Mouse (Mus musculus) CH12.LX (cell line): Measurements from ENCODE around the gene Gdf10. TPM values are rescaled to one million over a fixed set of nuclear protein-coding genes. Genes with fewer than 3 reads are reported as not detected.

ENCODE experiments used
- DNase-seq: peaks from one replicate; pipeline ENCODE4 v3.0.0-alpha.2; 2013; ENCODE audit errors: extremely low read depth
- H3K27ac ChIP-seq: 2 replicates; pipeline ENCODE4 v1.5.1; 2012; ENCODE audit warnings: low read depth, mild to moderate bottlenecking, control low read depth, moderate library complexity; ENCODE audit not compliant: insufficient read depth
- H3K27me3 ChIP-seq: replicated peaks from 2 replicates; pipeline ENCODE3; 2012; ENCODE audit warnings: inconsistent platforms
- H3K36me3 ChIP-seq, 2 experiments: replicated peaks in 1 of 2; 2 replicates each; pipeline versions ENCODE3 to v1.6.1; 2012; ENCODE audit warnings: inconsistent platforms in 1 of 2, low read length in 1 of 2, mild to moderate bottlenecking in 1 of 2, mixed read lengths in 1 of 2, moderate library complexity in 1 of 2; ENCODE audit not compliant: control insufficient read depth in 1 of 2, insufficient read depth in 1 of 2
- H3K4me1 ChIP-seq, 2 experiments: 2 replicates each; pipeline ENCODE4 v1.6.1; 2012; ENCODE audit warnings: inconsistent platforms in 1 of 2, moderate library complexity in 1 of 2; ENCODE audit not compliant: insufficient read depth in 2 of 2, control insufficient read depth in 1 of 2
- H3K4me2 ChIP-seq: 2 replicates; pipeline ENCODE4 v1.6.1; 2012; ENCODE audit warnings: low read depth, mild to moderate bottlenecking, control low read depth; ENCODE audit not compliant: poor library complexity, insufficient read depth, severe bottlenecking
- H3K4me3 ChIP-seq, 3 experiments: fragments of 150-350 bp in 1 of 3; sonication (generic) in 1 of 3; replicated peaks in 1 of 3; 2 replicates each; pipeline versions ENCODE3 to v1.5.1; 2011 to 2012; ENCODE audit warnings: low read depth in 2 of 3, low read length in 2 of 3, mild to moderate bottlenecking in 2 of 3, moderate library complexity in 2 of 3, control low read depth in 1 of 3, improper control_type of control experiment in 1 of 3, inconsistent platforms in 1 of 3, mixed read lengths in 1 of 3; ENCODE audit not compliant: poor library complexity in 1 of 3
- H3K79me2 ChIP-seq: replicated peaks from 2 replicates; pipeline ENCODE4 v1.6.1; 2012; ENCODE audit warnings: mild to moderate bottlenecking, moderate library complexity; ENCODE audit not compliant: control insufficient read depth, poor library complexity, insufficient read depth, severe bottlenecking; ENCODE audit errors: extremely low read depth
- H3K9ac ChIP-seq: 2 replicates; pipeline ENCODE4 v1.6.1; 2012; ENCODE audit warnings: low read depth, mild to moderate bottlenecking, control low read depth, moderate library complexity; ENCODE audit not compliant: insufficient read depth
- H3K9me3 ChIP-seq: replicated peaks from 2 replicates; pipeline ENCODE3; 2012; ENCODE audit warnings: low read length, inconsistent platforms, mixed read lengths
- BHLHE40 ChIP-seq: IDR thresholded peaks from 2 replicates; pipeline ENCODE4 v1.6.1; 2011; ENCODE audit warnings: mild to moderate bottlenecking, low read depth, low read length, improper control_type of control experiment
- CHD2 ChIP-seq: IDR thresholded peaks from 2 replicates; pipeline ENCODE4 v1.6.1; 2011; ENCODE audit warnings: low read length, improper control_type of control experiment
- CTCF ChIP-seq, 2 experiments: IDR thresholded peaks in 1 of 2; conservative IDR thresholded peaks in 1 of 2; 2 replicates each; pipeline ENCODE4 v1.5.1; 2011 to 2012; ENCODE audit warnings: low read depth in 2 of 2, low read length in 2 of 2, improper control_type of control experiment in 1 of 2, inconsistent platforms in 1 of 2, mild to moderate bottlenecking in 1 of 2, moderate library complexity in 1 of 2
- E2F4 ChIP-seq: IDR thresholded peaks from 2 replicates; pipeline ENCODE4 v1.6.1; 2011; ENCODE audit warnings: low read depth, low read length, improper control_type of control experiment; ENCODE audit not compliant: insufficient replicate concordance
- ELF1 ChIP-seq: IDR thresholded peaks from 2 replicates; pipeline ENCODE4 v1.6.1; 2014; ENCODE audit warnings: low read depth, mild to moderate bottlenecking, inconsistent platforms, low read length, improper control_type of control experiment
- EP300 ChIP-seq: IDR thresholded peaks from 2 replicates; pipeline ENCODE4 v1.6.1; 2011; ENCODE audit warnings: low read length, improper control_type of control experiment
- ETS1 ChIP-seq: conservative IDR thresholded peaks from 2 replicates; pipeline ENCODE4 v1.6.1; 2012; ENCODE audit warnings: low read depth, mild to moderate bottlenecking, inconsistent platforms, low read length, improper control_type of control experiment, moderate library complexity
- JUN ChIP-seq: IDR thresholded peaks from 2 replicates; pipeline ENCODE4 v1.6.1; 2011; ENCODE audit warnings: low read depth, mild to moderate bottlenecking, low read length, improper control_type of control experiment, moderate library complexity; ENCODE audit not compliant: insufficient read depth
- MAFK ChIP-seq: IDR thresholded peaks from 2 replicates; pipeline ENCODE4 v1.6.1; 2011; ENCODE audit warnings: low read length, improper control_type of control experiment; ENCODE audit not compliant: insufficient replicate concordance
- MAZ ChIP-seq: IDR thresholded peaks from 2 replicates; pipeline ENCODE4 v1.6.1; 2012; ENCODE audit warnings: low read depth, mild to moderate bottlenecking, inconsistent platforms, low read length, improper control_type of control experiment, moderate library complexity
- NELFE ChIP-seq: IDR thresholded peaks from 2 replicates; pipeline ENCODE4 v1.6.1; 2011; ENCODE audit warnings: low read depth, low read length, improper control_type of control experiment
- POLR2AphosphoS2 ChIP-seq: IDR thresholded peaks from 2 replicates; pipeline ENCODE4 v1.6.1; 2011; ENCODE audit warnings: low read depth, low read length, improper control_type of control experiment
- RCOR1 ChIP-seq: conservative IDR thresholded peaks from 2 replicates; pipeline ENCODE4 v1.6.1; 2012; ENCODE audit warnings: low read depth, mild to moderate bottlenecking, inconsistent platforms, low read length, improper control_type of control experiment
- SIN3A ChIP-seq: IDR thresholded peaks from 2 replicates; pipeline ENCODE4 v1.6.1; 2012; ENCODE audit warnings: low read length, improper control_type of control experiment, inconsistent platforms
- SMC3 ChIP-seq: IDR thresholded peaks from 2 replicates; pipeline ENCODE4 v1.6.1; 2011; ENCODE audit warnings: low read depth, low read length, improper control_type of control experiment
- UBTF ChIP-seq: IDR thresholded peaks from 2 replicates; pipeline ENCODE4 v1.6.1; 2012; ENCODE audit warnings: low read depth, mild to moderate bottlenecking, inconsistent platforms, low read length, improper control_type of control experiment, moderate library complexity
- USF2 ChIP-seq: conservative IDR thresholded peaks from 2 replicates; pipeline ENCODE4 v1.6.1; 2011; ENCODE audit warnings: low read depth, low read length, improper control_type of control experiment
- ZC3H11A ChIP-seq: IDR thresholded peaks from 2 replicates; pipeline ENCODE4 v1.6.1; 2012; ENCODE audit warnings: low read depth, mild to moderate bottlenecking, inconsistent platforms, low read length, improper control_type of control experiment
- ZKSCAN1 ChIP-seq: IDR thresholded peaks from 2 replicates; pipeline ENCODE4 v1.6.1; 2012; ENCODE audit warnings: low read depth, inconsistent platforms, low read length, improper control_type of control experiment, borderline replicate concordance
- ZMIZ1 ChIP-seq: IDR thresholded peaks from 2 replicates; pipeline ENCODE4 v1.6.1; 2012; ENCODE audit warnings: low read depth, mild to moderate bottlenecking, inconsistent platforms, low read length, improper control_type of control experiment
- ZNF384 ChIP-seq: IDR thresholded peaks from 2 replicates; pipeline ENCODE4 v1.6.1; 2012; ENCODE audit warnings: low read depth, low read length, improper control_type of control experiment, inconsistent platforms
- dilution Hi-C: fragments of 300-500 bp; cut with MboI; formaldehyde crosslinking; loops from 2 replicates; pipeline ENCODE4 v1.14.3; 2020; ENCODE audit warnings: low sequenced_read_pairs; ENCODE audit not compliant: extremely low pct_unique_long_range_greater_than_20kb, extremely low pct_ligation_motif_present
- in situ Hi-C: fragments of 300-500 bp; cut with MboI; formaldehyde crosslinking; loops from 3 replicates; pipeline ENCODE4 v1.14.3; 2019; ENCODE audit warnings: low sequenced_read_pairs, low pct_ligation_motif_present, low pct_unique_long_range_greater_than_20kb, mixed read lengths
- polyA plus RNA-seq: library from polyadenylated mRNA; unstranded; fragments of >175 nt; gene quantifications from 2 replicates; pipeline ENCODE4 v1.2.1, GENCODE M21; 2012; ENCODE audit warnings: low read depth; ENCODE audit not compliant: insufficient read length
- total RNA-seq, 2 experiments: library from RNA; depleted of rRNA; stranded (reverse); fragments of 300-350 nt in 1 of 2; fragments of >200 nt in 1 of 2; gene quantifications; 2 replicates each; pipeline ENCODE4 v1.2.3; 2012 to 2014

Gdf10 gene
- total and polyA plus RNA-seq, 3 experiments: not detected

GRCm38 (mm10) chr14:33883046-33883445, 40.3 kb upstream of the Gdf10 start:
- in situ Hi-C loops: no loop called here
- Histone ChIP-seq H3K27ac (no peak overlapping the region), H3K36me3 (no peaks in the 10 kb centered on the region), H3K9ac (no peak overlapping the region), H3K79me2 (no peaks in the 10 kb centered on the region), H3K4me3 (no peak overlapping the region), H3K4me1 (no peaks in the 10 kb centered on the region)
- DNase-seq: no peak
- dilution Hi-C loops: no loop called here
- no peak for TF ChIP-seq SIN3A
- no peak for TF ChIP-seq EP300
- TF ChIP-seq ZNF384: no peak
- no peak for TF ChIP-seq POLR2AphosphoS2
- TF ChIP-seq, all 38 proteins: peak for 0
- Histone ChIP-seq H3K4me2 (no peak overlapping the region), H3K27me3 (no peaks in the 10 kb centered on the region), H3K9me3 (no peaks in the 10 kb centered on the region)

DNA sequence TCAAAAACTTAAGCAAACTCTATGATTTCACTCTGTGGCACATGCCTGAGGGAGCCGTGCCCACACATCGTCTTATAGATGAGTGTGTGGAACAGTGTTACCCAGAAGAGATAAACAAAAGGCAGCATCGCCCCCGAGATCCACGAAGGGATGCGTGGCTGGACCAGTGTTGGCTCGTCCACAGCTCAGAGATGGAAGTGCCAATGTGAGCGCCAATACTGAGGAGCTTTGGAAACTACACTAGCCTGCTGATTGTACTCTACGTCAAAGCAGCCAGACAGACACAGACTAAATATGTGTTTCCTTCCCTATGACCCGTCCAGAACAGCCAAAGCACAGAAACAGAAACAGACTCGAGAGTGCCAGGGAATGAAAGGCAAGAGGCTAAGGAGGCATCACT, 37.9 kb upstream of the Gdf10 start:
- Histone ChIP-seq H3K27me3 (no peaks in the 10 kb centered on the region), H3K4me1 (no peaks in the 10 kb centered on the region), H3K4me3 (no peak overlapping the region), H3K79me2 (no peaks in the 10 kb centered on the region), H3K27ac (no peak overlapping the region), H3K36me3 (no peaks in the 10 kb centered on the region), H3K4me2 (no peak overlapping the region), H3K9me3 (no peaks in the 10 kb centered on the region), H3K9ac (no peak overlapping the region)
- dilution Hi-C loops: no loop called here
- in situ Hi-C loops: no loop called here
- TF ChIP-seq NELFE (no peak), ZNF384 (no peak), RCOR1 (no peak), MAZ (no peak), CTCF (conservative IDR thresholded peaks at IDR 0.05 in 1 of 2, IDR thresholded peaks at IDR 0.05 in 1 of 2; ENCODE audit: low read depth in 2 of 2, low read length in 2 of 2) (no peak), ELF1 (no peak), ZKSCAN1 (no peak), E2F4 (no peak), USF2 (no peak), CHD2 (no peak), ZMIZ1 (no peak), SMC3 (no peak), ETS1 (no peak), BHLHE40 (no peak), ZC3H11A (no peak), JUN (no peak), UBTF (no peak), MAFK (no peak)
- DNase-seq: no peak
